Mouse (Mus musculus) bone marrow macrophage, adult 2 months (primary cell): ENCODE measurements around the gene Gm36176.

Source experiments
- CTCF ChIP-seq: IDR thresholded peaks from 2 replicates; pipeline ENCODE4 v1.5.1; 2012; ENCODE audit warnings: low read depth, mild to moderate bottlenecking, low read length, moderate library complexity
- POLR2A ChIP-seq: IDR thresholded peaks from 2 replicates; pipeline ENCODE4 v1.6.1; 2012; ENCODE audit warnings: mild to moderate bottlenecking, low read depth, low read length, borderline replicate concordance

GRCm38 (mm10) chr10:77846961-77847360, 358 bp downstream of the Gm36176 start:
- TF ChIP-seq CTCF (no peak), POLR2A (no peak)
